Mouse (Mus musculus): ENCODE results near the gene Creb3l4.
"Not testable (repeated sequence)": the region's sequence is repeated elsewhere in the genome, so short reads cannot be mapped to it uniquely, and the experiment has no call there.

The Creb3l4 gene

DNA sequence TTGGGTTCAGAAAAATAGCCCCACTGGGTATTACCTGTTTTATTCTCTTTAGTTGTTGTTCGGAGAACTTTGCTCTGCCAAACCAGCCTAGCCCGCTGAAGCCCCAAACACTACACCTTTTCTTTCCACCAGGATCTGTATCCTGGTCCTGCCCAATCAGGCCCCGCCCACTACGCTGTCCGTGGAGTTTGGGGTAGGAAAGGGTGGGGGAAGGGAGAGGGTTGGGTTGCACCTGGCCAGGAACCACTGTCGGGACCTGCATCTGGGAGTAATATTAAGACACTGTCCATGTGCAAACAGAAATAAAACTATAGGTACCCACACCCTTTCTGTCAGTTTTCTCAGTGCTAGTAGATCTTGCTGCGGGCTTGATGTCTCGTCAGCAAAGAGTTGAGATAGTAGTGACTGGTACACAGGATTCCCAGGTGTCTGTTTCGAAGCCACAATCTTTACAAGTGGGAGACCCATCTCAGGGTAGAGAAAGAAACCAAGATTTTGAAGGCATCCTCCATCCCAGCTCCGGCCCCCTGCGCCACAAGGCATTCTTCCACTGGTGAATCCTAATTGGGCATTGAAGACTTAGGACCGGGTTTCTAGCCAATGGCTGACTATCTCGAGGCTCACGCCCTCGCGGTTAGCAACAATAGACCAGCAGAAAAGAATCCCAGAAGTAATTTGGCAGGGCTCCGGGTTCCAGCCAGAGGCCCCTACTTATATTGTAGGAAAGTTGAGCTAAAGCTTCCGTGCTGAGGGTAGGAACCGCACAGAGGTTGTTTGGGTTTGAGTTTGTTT is at the start of gene Creb3l4:
Gene Creb3l4 (minus strand): TSS at position 529 of the 792 bp plus-strand sequence.
- in situ Hi-C loops (cut with MboI) = no loop called here

DNA sequence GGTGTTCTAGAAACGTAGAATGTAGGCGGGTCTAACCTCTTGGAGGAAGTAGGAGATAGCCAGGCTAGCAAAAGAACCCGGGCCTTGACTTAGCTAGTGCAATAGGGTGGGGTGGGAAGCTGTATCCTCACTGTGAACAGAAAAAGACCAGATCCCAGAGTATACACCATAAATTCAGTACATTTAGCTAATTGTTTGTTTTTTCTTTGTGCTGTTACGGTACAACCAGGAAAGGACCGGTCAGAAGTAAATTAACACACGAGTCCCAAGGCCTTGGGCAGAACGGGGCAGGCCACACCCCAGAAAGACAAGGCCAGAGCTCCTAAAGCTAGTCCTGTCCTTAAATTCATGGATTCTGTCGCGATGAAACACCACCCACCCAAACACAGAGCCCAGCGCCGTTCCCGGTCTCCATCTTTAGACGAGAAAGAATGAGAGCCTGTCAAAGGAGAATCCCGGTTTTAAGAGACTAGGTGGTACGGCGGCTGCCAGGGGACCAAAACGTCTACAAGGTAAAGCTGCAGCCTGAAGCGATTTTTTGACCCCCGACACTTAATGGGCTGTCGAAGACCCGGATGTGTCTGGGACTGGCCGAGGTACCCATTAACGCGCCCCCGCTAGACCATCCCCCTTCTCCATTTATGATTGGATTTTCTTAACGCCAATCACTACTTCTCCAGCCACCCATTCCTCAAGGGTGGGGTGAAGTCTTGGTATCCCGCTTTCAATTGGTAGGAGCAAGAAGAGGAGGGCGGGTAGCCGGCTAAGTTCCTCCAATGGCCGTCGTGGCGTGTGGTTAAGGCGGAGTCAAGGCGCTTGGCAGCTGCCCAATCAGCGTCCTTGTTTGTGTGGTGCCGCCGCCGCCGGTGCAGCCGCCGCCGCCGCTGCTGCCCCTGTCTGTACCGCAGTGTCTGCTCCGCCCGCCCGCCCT is 49.3 kb upstream of the Creb3l4 start, which contains the start of gene Gatad2b:
Gene Gatad2b (plus strand): TSS at position 834 of the 931 bp plus-strand sequence.
- in situ Hi-C loops (cut with MboI) = no loop called here

DNA sequence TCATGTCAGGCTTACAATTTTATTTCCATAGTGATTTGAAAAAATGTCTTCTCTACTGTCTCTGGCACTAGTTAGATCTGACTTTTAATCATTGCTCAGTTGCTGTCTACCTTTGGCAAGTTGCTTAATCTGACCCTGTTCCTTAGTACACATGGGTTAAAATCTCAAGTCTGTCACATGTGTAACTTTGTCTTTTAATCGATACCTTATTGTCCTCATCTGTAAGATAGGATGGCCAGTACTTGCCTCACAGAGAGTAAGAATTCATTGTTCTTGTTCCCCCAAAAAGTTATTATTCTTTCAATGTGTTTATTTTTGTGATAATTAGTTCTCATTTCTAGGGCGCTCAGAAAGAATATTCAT is 48.7 kb upstream of the Creb3l4 start:
- in situ Hi-C loops (cut with MboI) = no loop called here

- in situ Hi-C loops (cut with MboI) = no loop called here
These were observed 47.3 kb upstream of the Creb3l4 start for GRCm38 (mm10) chr3:90290602-90291001.

DNA sequence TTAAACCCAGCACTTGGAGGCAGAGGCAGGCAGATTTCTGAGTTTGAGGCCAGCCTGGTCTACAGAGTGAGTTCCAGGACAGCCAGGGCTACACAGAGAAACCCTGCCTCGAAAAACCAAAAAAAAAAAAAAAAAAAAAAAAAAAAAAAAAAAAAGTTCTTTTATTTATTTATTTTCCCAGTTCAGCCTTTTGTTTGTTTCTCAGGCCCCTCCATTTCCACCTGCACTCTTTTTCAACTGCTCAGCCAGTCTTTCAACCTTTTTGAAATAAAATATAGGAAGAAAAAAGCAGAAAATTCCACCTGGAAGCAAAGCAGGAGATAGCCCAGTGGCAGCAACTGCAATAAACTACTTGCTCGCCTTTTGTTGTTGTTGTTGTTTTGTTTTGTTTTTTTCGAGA is 46.1 kb upstream of the Creb3l4 start:
- in situ Hi-C loops (cut with MboI) = not testable (repeated sequence)

DNA sequence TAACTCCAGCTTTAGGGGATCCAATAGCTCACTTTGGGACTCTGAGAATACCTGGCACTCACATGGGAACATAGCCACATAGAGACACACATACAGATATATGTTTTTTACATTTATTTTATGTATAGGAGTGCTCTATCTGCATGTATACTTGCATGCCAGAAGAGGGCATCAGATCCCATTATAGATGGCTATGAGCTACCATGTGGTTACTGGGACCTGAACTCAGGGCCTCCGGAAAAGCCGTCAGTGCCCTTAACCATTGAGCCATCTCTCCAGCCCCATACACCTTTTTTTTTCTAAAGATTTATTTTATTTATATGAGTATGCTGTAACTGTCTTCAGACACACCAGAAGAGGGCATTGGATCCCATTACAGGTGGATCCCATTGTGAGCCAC is 40.8 kb upstream of the Creb3l4 start:
- in situ Hi-C loops (cut with MboI) = no loop called here

- in situ Hi-C loops (cut with MboI) = no loop called here
These were observed 37.4 kb upstream of the Creb3l4 start for GRCm38 (mm10) chr3:90280708-90281107.

DNA sequence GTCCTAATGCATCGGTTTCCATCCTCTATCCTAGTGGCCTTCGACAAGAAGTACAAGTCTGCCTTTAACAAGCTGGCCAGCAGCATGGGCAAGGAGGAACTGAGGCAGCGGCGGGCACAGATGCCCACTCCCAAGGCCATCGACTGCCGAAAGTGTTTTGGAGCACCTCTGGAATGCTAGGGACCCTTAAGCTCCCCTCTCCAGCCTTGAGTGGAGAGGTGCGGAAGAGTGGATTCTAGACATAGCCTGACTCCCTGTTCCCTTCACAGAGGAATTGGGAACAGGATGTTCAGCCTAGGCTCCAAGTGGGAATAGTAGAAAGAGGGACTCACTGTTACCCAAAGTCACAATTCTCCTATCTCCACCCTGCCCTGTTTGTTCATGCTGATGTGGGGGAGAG is 36.4 kb upstream of the Creb3l4 start:
- in situ Hi-C loops (cut with MboI) = no loop called here

- in situ Hi-C loops (cut with MboI) = no loop called here
These were observed 35.9 kb upstream of the Creb3l4 start for GRCm38 (mm10) chr3:90279216-90279615.

DNA sequence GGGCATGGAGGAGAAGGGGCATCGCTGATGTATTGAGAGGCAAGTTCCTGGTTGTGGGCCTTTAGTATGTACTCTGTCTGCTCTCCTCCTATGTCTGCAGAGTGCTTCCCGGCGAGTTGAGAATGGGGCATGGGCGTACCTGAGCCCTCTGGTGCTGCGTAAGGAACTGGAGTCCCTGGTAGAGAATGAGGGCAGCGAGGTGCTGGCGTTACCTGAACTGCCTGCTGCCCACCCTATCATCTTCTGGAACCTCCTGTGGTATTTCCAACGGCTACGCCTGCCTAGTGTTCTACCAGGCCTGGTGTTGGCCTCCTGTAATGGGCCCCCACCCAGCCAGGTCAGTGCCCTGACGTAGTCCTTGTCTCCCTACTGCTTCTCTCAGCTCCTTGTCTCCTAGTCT is 34.9 kb upstream of the Creb3l4 start:
- in situ Hi-C loops (cut with MboI) = no loop called here

GRCm38 (mm10) chr3:90277793-90278192 is 34.5 kb upstream of the Creb3l4 start:
- in situ Hi-C loops (cut with MboI) = no loop called here

- in situ Hi-C loops (cut with MboI) = no loop called here
These were observed 33.5 kb upstream of the Creb3l4 start for GRCm38 (mm10) chr3:90276858-90277257.

- in situ Hi-C loops (cut with MboI) = no loop called here
These were observed 32.0 kb upstream of the Creb3l4 start for GRCm38 (mm10) chr3:90275286-90275685.

DNA sequence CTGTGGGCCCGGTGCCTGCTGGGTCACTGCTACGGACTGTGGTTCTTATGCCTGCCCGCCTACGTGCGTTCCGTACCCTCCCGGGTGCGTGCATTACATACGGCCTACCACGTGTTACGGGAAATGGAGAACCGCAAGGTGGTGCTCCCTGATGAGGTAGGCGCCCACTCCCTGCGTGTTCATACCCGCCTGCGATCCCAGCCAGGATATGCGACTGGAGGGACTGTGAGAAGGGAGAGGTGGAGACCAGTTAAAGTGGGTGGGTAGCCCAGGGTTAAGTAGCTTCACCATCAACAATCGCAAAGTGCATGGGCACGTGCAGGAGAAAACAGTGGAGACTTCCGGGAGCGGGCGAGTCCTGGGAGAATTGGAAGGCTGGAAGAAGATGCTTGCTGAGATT is 30.5 kb upstream of the Creb3l4 start:
- in situ Hi-C loops (cut with MboI) = no loop called here

DNA sequence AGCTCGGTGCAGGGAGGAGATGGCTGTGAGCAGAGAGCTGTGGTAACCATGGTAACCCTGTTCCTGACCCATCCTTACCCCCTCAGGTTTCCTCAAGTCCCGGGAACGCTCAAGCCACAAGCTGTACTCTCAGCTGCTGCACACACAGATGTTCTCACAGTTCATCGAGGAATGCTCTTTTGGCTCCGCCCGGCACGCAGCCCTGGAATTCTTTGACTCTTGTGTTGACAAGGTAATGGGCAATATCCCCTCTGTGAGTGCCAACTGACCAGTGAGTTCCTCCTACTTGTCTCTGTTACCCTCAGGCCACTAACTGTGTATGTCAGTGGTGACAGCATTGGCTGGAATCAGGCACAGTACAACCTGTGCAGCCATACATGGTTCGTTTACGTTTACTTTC is 28.9 kb upstream of the Creb3l4 start:
- in situ Hi-C loops (cut with MboI) = no loop called here

DNA sequence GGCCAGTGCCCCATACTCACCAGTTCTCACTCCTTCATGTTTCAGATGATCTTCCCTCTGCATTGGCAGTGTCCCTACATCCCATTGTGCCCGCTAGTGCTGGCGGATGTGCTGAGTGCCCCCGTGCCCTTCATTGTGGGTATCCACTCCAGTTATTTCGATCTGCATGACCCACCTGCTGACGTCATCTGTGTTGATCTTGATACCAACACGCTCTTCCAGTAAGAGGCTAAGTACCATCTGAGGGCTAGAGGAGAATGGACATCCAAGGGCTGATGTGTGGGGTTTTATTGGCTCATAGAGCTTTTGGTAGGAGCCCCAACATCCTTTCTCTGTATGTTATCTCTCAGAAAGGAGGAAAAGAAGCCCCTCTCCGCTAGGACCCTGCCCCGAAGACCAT is 27.5 kb upstream of the Creb3l4 start:
- in situ Hi-C loops (cut with MboI) = no loop called here

- in situ Hi-C loops (cut with MboI) = no loop called here
These were observed 25.7 kb upstream of the Creb3l4 start for GRCm38 (mm10) chr3:90268971-90269370.

GRCm38 (mm10) chr3:90268190-90268589 is 24.9 kb upstream of the Creb3l4 start:
- in situ Hi-C loops (cut with MboI) = no loop called here

DNA sequence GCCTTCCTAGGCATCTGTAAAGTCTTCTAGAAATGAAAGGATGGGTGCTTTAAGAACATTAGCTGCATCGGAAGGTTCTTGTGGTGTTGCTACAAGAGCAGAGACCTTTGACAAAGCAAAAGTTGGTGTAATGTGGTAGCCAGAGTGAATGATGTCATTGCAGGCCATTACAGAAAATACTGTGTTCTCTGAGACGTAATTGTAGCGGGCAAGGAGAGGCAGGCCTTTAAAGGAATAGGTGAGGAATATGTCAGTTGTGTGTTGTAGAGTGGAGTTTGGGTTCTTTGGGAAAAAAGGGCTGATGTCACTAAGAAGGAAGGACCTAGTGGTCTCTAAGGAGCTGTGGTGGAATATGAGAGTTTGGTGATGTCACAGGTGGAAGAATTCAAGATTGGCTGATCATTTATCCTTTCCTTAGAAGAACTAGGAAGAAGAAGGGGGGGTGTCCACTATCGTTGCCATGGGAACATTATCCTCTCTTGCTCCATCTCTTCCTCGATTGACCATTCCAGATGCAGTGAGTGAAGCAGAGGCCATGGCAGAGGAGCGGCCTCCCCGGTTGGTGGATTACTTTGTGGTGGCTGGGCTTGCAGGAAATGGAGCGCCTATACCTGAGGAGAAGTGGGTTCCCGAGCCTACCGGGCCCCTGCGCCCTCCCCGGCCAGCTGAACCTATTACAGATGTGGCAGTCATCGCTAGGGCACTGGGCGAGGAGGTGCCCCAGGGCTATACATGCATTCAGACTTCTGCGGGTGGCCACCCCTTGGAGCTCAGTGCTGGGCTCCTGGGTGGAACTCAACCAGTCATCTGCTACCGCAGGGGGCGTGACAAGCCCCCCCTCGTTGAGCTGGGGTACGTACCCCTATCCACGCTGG is 23.8 kb upstream of the Creb3l4 start:
- in situ Hi-C loops (cut with MboI) = no loop called here

DNA sequence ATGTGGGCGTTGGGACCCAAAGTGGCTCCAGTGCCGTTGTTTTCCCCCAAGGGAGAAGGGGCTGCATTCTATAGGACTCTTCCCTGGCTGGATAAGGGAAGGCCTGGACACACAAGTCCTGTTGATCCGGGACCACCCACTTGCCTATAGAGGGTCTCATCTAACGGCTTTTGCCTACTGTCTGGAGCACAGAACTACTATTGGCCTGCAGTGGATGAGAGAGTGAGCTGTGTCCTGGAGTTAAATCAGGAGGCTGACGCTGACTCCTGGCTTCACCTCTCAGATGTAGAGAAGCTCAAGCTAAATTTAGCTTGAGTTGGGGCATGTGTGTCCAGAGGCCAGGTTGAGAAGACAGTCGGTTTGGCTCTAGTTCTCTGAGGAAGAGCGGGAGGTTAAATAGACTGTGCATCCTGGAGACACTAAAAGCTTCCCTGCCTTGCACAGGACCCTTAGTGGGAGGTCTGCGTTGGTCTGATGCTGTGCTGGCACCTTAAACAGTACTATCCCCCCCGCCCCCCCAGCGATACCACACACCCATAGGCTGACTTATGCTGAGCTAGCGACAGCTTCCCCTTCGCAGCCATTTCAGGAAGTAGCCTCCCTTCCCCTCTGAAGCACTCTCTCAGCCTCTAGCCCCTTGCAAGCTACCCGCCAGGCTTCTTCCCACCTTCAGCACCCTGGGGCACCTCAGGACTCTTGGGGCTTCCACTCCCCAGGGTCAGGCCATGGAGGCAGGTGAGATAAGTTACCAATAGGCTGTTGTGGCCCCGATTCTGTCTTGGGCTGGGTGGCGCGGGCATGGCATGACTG is 22.8 kb upstream of the Creb3l4 start:
- in situ Hi-C loops (cut with MboI) = no loop called here

All from mature B cell (primary cell).